Mouse (Mus musculus) adrenal gland (tissue): ENCODE data around the gene Enpep.

Experiments used
- intact Hi-C: fragments of 180-260 bp; cut with DNase I; formaldehyde crosslinking; loops from one replicate; pipeline ENCODE4 v1.15.1; 2025

Gene Enpep

GRCm38 (mm10) chr3:129313221-129313620, 19.3 kb downstream of the Enpep start:
- intact Hi-C loops, result no loop called here

- intact Hi-C loops, result no loop called here
Observed at GRCm38 (mm10) chr3:129312511-129312910, 20.0 kb downstream of the Enpep start.

GRCm38 (mm10) chr3:129311951-129312350, 20.6 kb downstream of the Enpep start:
- intact Hi-C loops, result no loop called here

GRCm38 (mm10) chr3:129309926-129310325, 22.6 kb downstream of the Enpep start:
- intact Hi-C loops, result loop anchor here (5.0 kb wide), 1 partner anchor 327 kb away; no protein-coding TSS in a partner anchor

- intact Hi-C loops, result loop anchor here (5.0 kb wide), 1 partner anchor 328 kb away; no protein-coding TSS in a partner anchor
Observed at GRCm38 (mm10) chr3:129308876-129309275, 23.6 kb downstream of the Enpep start.

GRCm38 (mm10) chr3:129308102-129308752, 24.3 kb downstream of the Enpep start:
- intact Hi-C loops, result loop anchor here (5.0 kb wide), 1 partner anchor 329 kb away; no protein-coding TSS in a partner anchor

GRCm38 (mm10) chr3:129303941-129304340, 28.6 kb downstream of the Enpep start:
- intact Hi-C loops, result loop anchor here (2.0 to 5.0 kb wide), 2 partner anchors 228 to 385 kb away; partner anchors contain the start of gene Elovl6

- intact Hi-C loops, result loop anchor here (5.0 kb wide), 1 partner anchor 232 kb away; the partner anchor contains the start of gene Elovl6
Observed at GRCm38 (mm10) chr3:129299874-129300273, 32.6 kb downstream of the Enpep start.

- intact Hi-C loops, result no loop called here
Observed at GRCm38 (mm10) chr3:129298606-129299005, 33.9 kb downstream of the Enpep start.

- intact Hi-C loops, result no loop called here
Observed at GRCm38 (mm10) chr3:129296994-129297393, 35.5 kb downstream of the Enpep start.

GRCm38 (mm10) chr3:129295883-129296282, 36.6 kb downstream of the Enpep start:
- intact Hi-C loops, result no loop called here

- intact Hi-C loops, result no loop called here
Observed at GRCm38 (mm10) chr3:129289536-129289935, 43.0 kb downstream of the Enpep start.

GRCm38 (mm10) chr3:129287140-129287539, 45.4 kb downstream of the Enpep start:
- intact Hi-C loops, result no loop called here

- intact Hi-C loops, result no loop called here
Observed at GRCm38 (mm10) chr3:129286426-129286825, 46.1 kb downstream of the Enpep start.

- intact Hi-C loops, result no loop called here
Observed at GRCm38 (mm10) chr3:129284326-129284725, 48.2 kb downstream of the Enpep start.

- intact Hi-C loops, result no loop called here
Observed at GRCm38 (mm10) chr3:129279441-129279840, 53.1 kb downstream of the Enpep start.

- intact Hi-C loops, result no loop called here
Observed at GRCm38 (mm10) chr3:129273156-129273831, 59.2 kb downstream of the Enpep start.

GRCm38 (mm10) chr3:129270044-129270443, 62.5 kb downstream of the Enpep start:
- intact Hi-C loops, result no loop called here

- intact Hi-C loops, result no loop called here
Observed at GRCm38 (mm10) chr3:129268886-129269683, 63.4 kb downstream of the Enpep start.

GRCm38 (mm10) chr3:129258497-129258896, 74.0 kb downstream of the Enpep start:
- intact Hi-C loops, result no loop called here

GRCm38 (mm10) chr3:129256766-129257165, 75.8 kb downstream of the Enpep start:
- intact Hi-C loops, result no loop called here

GRCm38 (mm10) chr3:129256283-129256682, 76.2 kb downstream of the Enpep start:
- intact Hi-C loops, result no loop called here
